Mouse (Mus musculus): ENCODE measurements around the gene Lrit2. TPM values are rescaled to one million over a fixed set of nuclear protein-coding genes. Genes with fewer than 3 reads are reported as not detected.

Gene Lrit2
- not detected for total RNA-seq (2022)

- no peak for DNase-seq (ENCODE audit: low spot score)
Measured at GRCm38 (mm10) chr14:37067629-37068028, at the start of gene Lrit2. TSS of gene Lrit2 (plus strand) at chr14:37067929.

GRCm38 (mm10) chr14:37027248-37027933 is 40.3 kb upstream of the Lrit2 start:
- no peak for DNase-seq (ENCODE audit: low spot score)

- DNase-seq (ENCODE audit: low spot score) = no peak
Measured at GRCm38 (mm10) chr14:37027951-37028350, 39.8 kb upstream of the Lrit2 start.

GRCm38 (mm10) chr14:37028555-37028954 is 39.2 kb upstream of the Lrit2 start:
- no peak for DNase-seq (ENCODE audit: low spot score)

GRCm38 (mm10) chr14:37032481-37033104 is 35.1 kb upstream of the Lrit2 start:
- no peak for DNase-seq (ENCODE audit: low spot score)

GRCm38 (mm10) chr14:37033241-37033640 is 34.5 kb upstream of the Lrit2 start:
- peak; percentile 72 for DNase-seq (ENCODE audit: low spot score)

GRCm38 (mm10) chr14:37034432-37034831 is 33.3 kb upstream of the Lrit2 start:
- no peak for DNase-seq (ENCODE audit: low spot score)

- no peak for DNase-seq (ENCODE audit: low spot score)
Measured at GRCm38 (mm10) chr14:37048914-37049410, 18.8 kb upstream of the Lrit2 start, which contains the start of gene Rgr. TSS of gene Rgr (minus strand) at chr14:37048964.

- DNase-seq (ENCODE audit: low spot score) = no peak
Measured at GRCm38 (mm10) chr14:37064849-37065248, 2.9 kb upstream of the Lrit2 start.

GRCm38 (mm10) chr14:37066636-37067035 is 1.1 kb upstream of the Lrit2 start:
- no peak for DNase-seq (ENCODE audit: low spot score)

- peak; percentile 10 for DNase-seq (ENCODE audit: low spot score)
Measured at GRCm38 (mm10) chr14:37068516-37068915, 787 bp downstream of the Lrit2 start.

GRCm38 (mm10) chr14:37080724-37081123 is 13.0 kb downstream of the Lrit2 start:
- DNase-seq (ENCODE audit: low spot score) = no peak

- DNase-seq (ENCODE audit: low spot score) = no peak
Measured at GRCm38 (mm10) chr14:37083755-37084154, 16.0 kb downstream of the Lrit2 start.

GRCm38 (mm10) chr14:37094436-37094835 is 26.7 kb downstream of the Lrit2 start:
- DNase-seq (ENCODE audit: low spot score) = no peak

GRCm38 (mm10) chr14:37095556-37095955 is 27.8 kb downstream of the Lrit2 start:
- no peak for DNase-seq (ENCODE audit: low spot score)

- no peak for DNase-seq (ENCODE audit: low spot score)
Measured at GRCm38 (mm10) chr14:37097956-37098530, 30.3 kb downstream of the Lrit2 start, which contains the start of gene Cdhr1. TSS of gene Cdhr1 (minus strand) at chr14:37098347.

- DNase-seq (ENCODE audit: low spot score) = no peak
Measured at GRCm38 (mm10) chr14:37101531-37101930, 33.8 kb downstream of the Lrit2 start.

GRCm38 (mm10) chr14:37102484-37102883 is 34.8 kb downstream of the Lrit2 start:
- no peak for DNase-seq (ENCODE audit: low spot score)

- no peak for DNase-seq (ENCODE audit: low spot score)
Measured at GRCm38 (mm10) chr14:37104747-37105146, 37.0 kb downstream of the Lrit2 start.

- DNase-seq (ENCODE audit: low spot score) = no peak
Measured at GRCm38 (mm10) chr14:37105846-37106245, 38.1 kb downstream of the Lrit2 start.

- DNase-seq (ENCODE audit: low spot score) = no peak
Measured at GRCm38 (mm10) chr14:37109460-37109859, 41.7 kb downstream of the Lrit2 start.

- DNase-seq (ENCODE audit: low spot score) = no peak
Measured at GRCm38 (mm10) chr14:37109975-37110374, 42.2 kb downstream of the Lrit2 start.

- DNase-seq (ENCODE audit: low spot score) = no peak
Measured at GRCm38 (mm10) chr14:37110456-37110855, 42.7 kb downstream of the Lrit2 start.
